Mouse (Mus musculus): ENCODE data around the gene Chst11.

GRCm38 (mm10) chr10:82985700-82986131, 418 bp downstream of the Chst11 start:
- TF ChIP-seq SRF (IDR thresholded peaks at IDR 0.05; ENCODE audit: control insufficient read depth, insufficient read length, low read depth) (no peak), POLR2A (IDR thresholded peaks at IDR 0.05; ENCODE audit: insufficient read length, low read depth) (no peak), MYOD1 (IDR thresholded peaks at IDR 0.05; ENCODE audit: control insufficient read depth in 1 of 3, insufficient read length in 2 of 3, low read depth in 2 of 3) (no peak), MAX (IDR thresholded peaks at IDR 0.05; ENCODE audit: low read depth) (no peak)

Data from myocyte (in vitro differentiated cells).